ENCODE assay signal across 8 mouse cellular contexts in genomic region chr8:124863729-124864128, GRCm38 (mm10). TPM values are rescaled to one million over a fixed set of nuclear protein-coding genes. Genes with fewer than 3 reads are reported as not detected.
A peak's percentile ranks its signal among the peaks of the same experiment; 100 is the strongest.
DNase-seq lines count a peak whose midpoint lies in the region; ATAC-seq and TF ChIP-seq lines count a peak whose summit lies in the region.

No protein-coding gene starts in this region.

- H3K4me3 ChIP-seq in left cerebral cortex, adult 2 months = peak overlapping the region; percentile 90
- peak overlapping the region; percentile 87 for H3K4me3 ChIP-seq in hindbrain, embryonic 10.5 days
- H3K4me3 ChIP-seq in midbrain, embryonic 11.5 days (ENCODE audit: low read depth, low read length) = peak overlapping the region; percentile 90

- H3K36me3 ChIP-seq in hindbrain, embryonic 10.5 days = peaks cover 52% of the 10 kb centered on the region
- H3K36me3 ChIP-seq in midbrain, embryonic 11.5 days (ENCODE audit: control insufficient read depth, insufficient read depth, low read length) = peaks cover 14% of the 10 kb centered on the region

- no peaks in the 10 kb centered on the region for H3K27me3 ChIP-seq in hindbrain, embryonic 10.5 days (ENCODE audit: insufficient read depth, poor library complexity, severe bottlenecking)
- no peaks in the 10 kb centered on the region for H3K27me3 ChIP-seq in midbrain, embryonic 11.5 days (ENCODE audit: control insufficient read depth, insufficient read depth, low read length)

- peak overlapping the region; percentile 80 for H3K4me2 ChIP-seq in midbrain, embryonic 11.5 days

- H3K9me3 ChIP-seq in hindbrain, embryonic 10.5 days = no peaks in the 10 kb centered on the region
- no peaks in the 10 kb centered on the region for H3K9me3 ChIP-seq in midbrain, embryonic 11.5 days (ENCODE audit: control insufficient read depth, low read length)

- 21% methylated on average over 8 of the region's 8 CpGs for WGBS in hindbrain, embryonic 10.5 days
- WGBS in midbrain, embryonic 11.5 days = 26% methylated on average over 8 of the region's 8 CpGs

- no peak for DNase-seq in left cerebral cortex, adult 2 months (ENCODE audit: extremely low spot score in 1 of 2, low spot score in 2 of 2)
- no peak for DNase-seq in left cerebral cortex, postnatal 4 days
- DNase-seq in adipocyte (ENCODE audit: low spot score) = peak; percentile 67
- DNase-seq in hindbrain, embryonic 10.5 days (ENCODE audit: low spot score) = peak; percentile 6
- peak; percentile 85 for DNase-seq in midbrain, embryonic 11.5 days (ENCODE audit: low spot score, missing footprints)
- DNase-seq in urinary bladder, postnatal 10 days (ENCODE audit: low spot score) = no peak
- DNase-seq in adrenal gland, postnatal 25 days = no peak

- no peak for TF ChIP-seq CTCF in left cerebral cortex, adult 2 months (IDR thresholded peaks at IDR 0.05)

- H3K27ac ChIP-seq in left cerebral cortex, adult 2 months = peak overlapping the region; percentile 97; the same call in 1 of the 2 replicates
- peak overlapping the region; percentile 99 for H3K27ac ChIP-seq in hindbrain, embryonic 10.5 days
- H3K27ac ChIP-seq in midbrain, embryonic 11.5 days (ENCODE audit: low read depth, low read length) = no peak overlapping the region

- peak overlapping the region; percentile 97 for H3K9ac ChIP-seq in midbrain, embryonic 11.5 days (ENCODE audit: low read length)

- peaks cover 26% of the 10 kb centered on the region for H3K4me1 ChIP-seq in hindbrain, embryonic 10.5 days (replicated peaks)
- peaks cover 6% of the 10 kb centered on the region for H3K4me1 ChIP-seq in midbrain, embryonic 11.5 days (ENCODE audit: control insufficient read depth, insufficient read depth, low read length)

- intact Hi-C loops in left cerebral cortex, adult 2 months (cut with DNase I) = loop anchor here (1.0 to 10.0 kb wide), 2 partner anchors 34 to 151 kb away; partner anchors contain the start of genes Exoc8, Sprtn and Tsnax
- intact Hi-C loops in left cerebral cortex, postnatal 4 days (cut with DNase I) = no loop called here

- ATAC-seq in midbrain, embryonic 11.5 days (ENCODE audit: low FRiP score) = no peak
- no peak for ATAC-seq in monocyte, adult 5-6 weeks (replicated peaks; ENCODE audit: insufficient number of reproducible peaks, low FRiP score, low TSS enrichment, poor library complexity, severe bottlenecking)

RNA-seq across cellular contexts. Expression of gene 2810004N23Rik, which starts 0.8 kb away (rescaled TPM):
- 10 to 100 TPM; 19.0 to 20.3 TPM for total RNA-seq in left cerebral cortex, adult 2 months (2021)
- total RNA-seq in left cerebral cortex, postnatal 4 days (2021) = 10 to 100 TPM; 21.2 to 24.2 TPM
- 51.4 and 71.3 TPM in 2 replicates for polyA plus RNA-seq in hindbrain, embryonic 10.5 days (2016; fragmentation: Nextera tagmentation; extraction: Ambion mirVana)
- polyA plus RNA-seq in midbrain, embryonic 11.5 days (2014; fragmentation: Nextera tagmentation; extraction: Ambion mirVana) = 40.6 and 41.7 TPM in 2 replicates
- total RNA-seq in monocyte, adult 5-6 weeks (2017) = 26.0 to 39.2 TPM (median 27.4 TPM) in 3 replicates
- 35.2 and 41.4 TPM in 2 replicates for total RNA-seq in adrenal gland, postnatal 25 days (2021)

RNA-seq across cellular contexts. Expression of gene Gnpat, which starts 0.9 kb away (rescaled TPM):
- total RNA-seq in left cerebral cortex, adult 2 months (2021) = 10 to 100 TPM; 54.7 to 65.8 TPM
- 10 to 100 TPM; 62.1 to 69.6 TPM for total RNA-seq in left cerebral cortex, postnatal 4 days (2021)
- 143 and 147 TPM in 2 replicates for polyA plus RNA-seq in hindbrain, embryonic 10.5 days (2016; fragmentation: Nextera tagmentation; extraction: Ambion mirVana)
- 136 and 138 TPM in 2 replicates for polyA plus RNA-seq in midbrain, embryonic 11.5 days (2014; fragmentation: Nextera tagmentation; extraction: Ambion mirVana)
- total RNA-seq in monocyte, adult 5-6 weeks (2017) = 37.0 to 58.8 TPM (median 41.2 TPM) in 3 replicates
- total RNA-seq in adrenal gland, postnatal 25 days (2021) = 109 and 119 TPM in 2 replicates

RNA-seq across cellular contexts. Expression of gene Exoc8, which starts 33.8 kb away (rescaled TPM):
- total RNA-seq in left cerebral cortex, adult 2 months (2021) = 10 to 100 TPM; 35.1 to 36.5 TPM
- total RNA-seq in left cerebral cortex, postnatal 4 days (2021) = 10 to 100 TPM; 32.8 to 33.8 TPM
- polyA plus RNA-seq in hindbrain, embryonic 10.5 days (2016; fragmentation: Nextera tagmentation; extraction: Ambion mirVana) = 8.4 and 9.5 TPM in 2 replicates
- polyA plus RNA-seq in midbrain, embryonic 11.5 days (2014; fragmentation: Nextera tagmentation; extraction: Ambion mirVana) = 7.1 and 7.2 TPM in 2 replicates
- total RNA-seq in monocyte, adult 5-6 weeks (2017) = 12.3 to 19.4 TPM (median 13.2 TPM) in 3 replicates
- 25.2 and 27.7 TPM in 2 replicates for total RNA-seq in adrenal gland, postnatal 25 days (2021)

RNA-seq across cellular contexts. Expression of gene Sprtn, which starts 34.0 kb away (rescaled TPM):
- 10 to 100 TPM; 13.8 to 15.5 TPM for total RNA-seq in left cerebral cortex, adult 2 months (2021)
- total RNA-seq in left cerebral cortex, postnatal 4 days (2021) = 10 to 100 TPM; 17.2 to 17.6 TPM
- polyA plus RNA-seq in hindbrain, embryonic 10.5 days (2016; fragmentation: Nextera tagmentation; extraction: Ambion mirVana) = 11.0 and 11.7 TPM in 2 replicates
- 12.5 and 14.1 TPM in 2 replicates for polyA plus RNA-seq in midbrain, embryonic 11.5 days (2014; fragmentation: Nextera tagmentation; extraction: Ambion mirVana)
- 15.5 to 26.7 TPM (median 22.1 TPM) in 3 replicates for total RNA-seq in monocyte, adult 5-6 weeks (2017)
- 19.7 and 24.1 TPM in 2 replicates for total RNA-seq in adrenal gland, postnatal 25 days (2021)

Comparison
In these comparisons a context has a peak if more than half of its experiments do, and no peak if none do; other contexts are left out.
1. DNase-seq: peak in adipocyte (single experiment), hindbrain, embryonic 10.5 days (single experiment) and midbrain, embryonic 11.5 days (single experiment); none in left cerebral cortex, adult 2 months (0 of 2), left cerebral cortex, postnatal 4 days (single experiment), urinary bladder, postnatal 10 days (single experiment) and adrenal gland, postnatal 25 days (single experiment).
2. Peak in every context shown above with its lines, with median percentiles within 50 percentile points of each other: H3K4me3 ChIP-seq.